Mouse (Mus musculus) lung, postnatal 0 days (tissue): Measurements from ENCODE around the gene Qsox1. TPM values are rescaled to one million over a fixed set of nuclear protein-coding genes. Genes with fewer than 3 reads are reported as not detected.

ENCODE experiments used
- ATAC-seq: fragments of 200-750 bp; cut with Nextera tagmentation; 2 replicates; pipeline ENCODE4 v1.8.0; 2017; ENCODE audit warnings: moderate library complexity
- DNase-seq: peaks from one replicate; pipeline ENCODE4 v3.0.0-alpha.2; 2016; ENCODE audit warnings: low spot score
- H3K27ac ChIP-seq: fragments of 300-500 bp; sonication (generic); 2 replicates; pipeline ENCODE4 v1.5.1; 2014; ENCODE audit warnings: antibody characterized with exemption, mild to moderate bottlenecking, low read length, mixed read lengths
- H3K27me3 ChIP-seq: fragments of 300-500 bp; sonication (generic); replicated peaks from 2 replicates; pipeline ENCODE4 v1.6.1; 2014; ENCODE audit warnings: low read length, mixed read lengths; ENCODE audit not compliant: insufficient read depth
- H3K36me3 ChIP-seq: fragments of 300-500 bp; sonication (generic); 2 replicates; pipeline ENCODE4 v1.6.1; 2014; ENCODE audit warnings: low read length, mixed read lengths; ENCODE audit not compliant: insufficient read depth
- H3K4me1 ChIP-seq: fragments of 300-500 bp; sonication (generic); 2 replicates; pipeline ENCODE4 v1.6.1; 2014; ENCODE audit warnings: antibody characterized with exemption, low read depth, low read length, mixed read lengths; ENCODE audit not compliant: insufficient read depth
- H3K4me2 ChIP-seq: fragments of 300-500 bp; sonication (generic); replicated peaks from 2 replicates; pipeline ENCODE4 v1.6.1; 2014; ENCODE audit warnings: low read depth, mild to moderate bottlenecking, low read length, moderate library complexity, mixed read lengths
- H3K4me3 ChIP-seq: fragments of 300-500 bp; sonication (generic); 2 replicates; pipeline ENCODE4 v1.5.1; 2014; ENCODE audit warnings: low read depth, low read length
- H3K9ac ChIP-seq: fragments of 300-500 bp; sonication (generic); replicated peaks from 2 replicates; pipeline ENCODE4 v1.6.1; 2014; ENCODE audit warnings: low read depth, mild to moderate bottlenecking
- H3K9me3 ChIP-seq: fragments of 300-500 bp; sonication (generic); 2 replicates; pipeline ENCODE4 v1.6.1; 2016; ENCODE audit warnings: low read length, mixed read lengths
- CTCF ChIP-seq: IDR thresholded peaks from 2 replicates; pipeline ENCODE4 v1.5.1; 2016; ENCODE audit warnings: antibody characterized with exemption, mild to moderate bottlenecking
- EP300 ChIP-seq: IDR thresholded peaks from 2 replicates; pipeline ENCODE4 v1.6.1; 2016; ENCODE audit warnings: antibody characterized with exemption, mild to moderate bottlenecking, control low read depth
- WGBS: fragments of 180-500 bp; shearing (Covaris S2); extraction: QIAGEN DNeasy Blood & Tissue Kit; methylation state at CpG from one replicate; pipeline ENCODE4 v1.1.7; 2014; 5-methylcytosine and 5-hydroxymethylcytosine counted together
- polyA plus RNA-seq: library from polyadenylated mRNA; unstranded; fragments of >200 nt; fragmentation: Nextera tagmentation; extraction: Ambion mirVana; gene quantifications from 2 replicates; pipeline ENCODE4 v1.2.1, GENCODE M21; 2015

The Qsox1 gene
- polyA plus RNA-seq, 1 experiment from 2014 or later: 62.9 TPM

GRCm38 (mm10) chr1:155833610-155834009 is 20.9 kb upstream of the Qsox1 start:
- DNase-seq (no peak), ATAC-seq (no peak)

GRCm38 (mm10) chr1:155831958-155832357 is 19.3 kb upstream of the Qsox1 start:
- no peaks in the 10 kb centered on the region for H3K27me3 ChIP-seq
- ATAC-seq (no peak), DNase-seq (no peak)
- H3K27ac ChIP-seq: no peak overlapping the region
- no peaks in the 10 kb centered on the region for H3K4me1 ChIP-seq
- no peaks in the 10 kb centered on the region for H3K36me3 ChIP-seq
- H3K9me3 ChIP-seq: no peaks in the 10 kb centered on the region
- 87% methylated on average over 3 of the region's 3 CpGs for WGBS
- no peak overlapping the region for H3K4me2 ChIP-seq
- no peak overlapping the region for H3K9ac ChIP-seq
- H3K4me3 ChIP-seq: no peak overlapping the region
- TF ChIP-seq CTCF (no peak), EP300 (no peak)

More at GRCm38 (mm10) chr1:155833610-155834009, 20.9 kb upstream of the Qsox1 start:
- H3K4me3 ChIP-seq: no peak overlapping the region
- H3K4me2 ChIP-seq: no peak overlapping the region
- no peak overlapping the region for H3K9ac ChIP-seq
- TF ChIP-seq CTCF (no peak), EP300 (no peak)
- H3K9me3 ChIP-seq: no peaks in the 10 kb centered on the region
- H3K36me3 ChIP-seq: no peaks in the 10 kb centered on the region
- H3K27ac ChIP-seq: no peak overlapping the region
- no peaks in the 10 kb centered on the region for H3K27me3 ChIP-seq
- 74% methylated on average over 9 of the region's 9 CpGs for WGBS
- H3K4me1 ChIP-seq: no peaks in the 10 kb centered on the region

DNA sequence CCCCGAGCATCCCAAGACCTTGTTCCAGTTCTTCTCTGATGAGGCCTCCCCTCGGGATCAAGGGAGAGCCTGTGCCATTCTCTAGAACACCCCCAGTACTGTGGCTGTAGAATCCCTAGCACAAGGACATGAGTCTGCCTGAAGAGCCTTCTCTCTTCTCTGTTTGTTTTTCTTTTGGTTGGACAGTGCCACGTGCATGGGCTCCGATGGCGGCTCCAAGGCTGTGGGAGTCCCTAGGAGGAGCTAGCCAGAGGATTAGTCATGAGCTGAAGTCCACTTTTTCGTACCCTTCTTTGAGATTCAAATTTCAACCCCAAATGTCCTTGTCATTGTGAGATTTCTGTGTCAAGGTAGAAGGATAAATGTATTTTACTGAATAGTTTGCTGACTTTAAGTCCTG is 18.2 kb upstream of the Qsox1 start:
- ATAC-seq (no peak), DNase-seq (no peak)
- no peaks in the 10 kb centered on the region for H3K9me3 ChIP-seq
- H3K4me2 ChIP-seq: no peak overlapping the region
- H3K4me3 ChIP-seq: no peak overlapping the region
- no peaks in the 10 kb centered on the region for H3K27me3 ChIP-seq
- TF ChIP-seq EP300: no peak
- no peak for TF ChIP-seq CTCF
- H3K27ac ChIP-seq: no peak overlapping the region
- 64% methylated on average over 6 of the region's 6 CpGs for WGBS
- H3K9ac ChIP-seq: no peak overlapping the region
- H3K36me3 ChIP-seq: no peaks in the 10 kb centered on the region
- H3K4me1 ChIP-seq: no peaks in the 10 kb centered on the region

- WGBS: 34% methylated on average over 8 of the region's 8 CpGs
- H3K9me3 ChIP-seq: no peaks in the 10 kb centered on the region
- no peaks in the 10 kb centered on the region for H3K36me3 ChIP-seq
- no peak overlapping the region for H3K27ac ChIP-seq
- no peaks in the 10 kb centered on the region for H3K4me1 ChIP-seq
- H3K4me2 ChIP-seq: no peak overlapping the region
- H3K27me3 ChIP-seq: no peaks in the 10 kb centered on the region
- DNase-seq (no peak), ATAC-seq (no peak)
- no peak overlapping the region for H3K4me3 ChIP-seq
- TF ChIP-seq EP300: no peak
- TF ChIP-seq CTCF: no peak
- no peak overlapping the region for H3K9ac ChIP-seq
Observed at GRCm38 (mm10) chr1:155827703-155828295, 15.1 kb upstream of the Qsox1 start.

GRCm38 (mm10) chr1:155826803-155827395 is 14.2 kb upstream of the Qsox1 start:
- H3K27ac ChIP-seq: no peak overlapping the region

DNA sequence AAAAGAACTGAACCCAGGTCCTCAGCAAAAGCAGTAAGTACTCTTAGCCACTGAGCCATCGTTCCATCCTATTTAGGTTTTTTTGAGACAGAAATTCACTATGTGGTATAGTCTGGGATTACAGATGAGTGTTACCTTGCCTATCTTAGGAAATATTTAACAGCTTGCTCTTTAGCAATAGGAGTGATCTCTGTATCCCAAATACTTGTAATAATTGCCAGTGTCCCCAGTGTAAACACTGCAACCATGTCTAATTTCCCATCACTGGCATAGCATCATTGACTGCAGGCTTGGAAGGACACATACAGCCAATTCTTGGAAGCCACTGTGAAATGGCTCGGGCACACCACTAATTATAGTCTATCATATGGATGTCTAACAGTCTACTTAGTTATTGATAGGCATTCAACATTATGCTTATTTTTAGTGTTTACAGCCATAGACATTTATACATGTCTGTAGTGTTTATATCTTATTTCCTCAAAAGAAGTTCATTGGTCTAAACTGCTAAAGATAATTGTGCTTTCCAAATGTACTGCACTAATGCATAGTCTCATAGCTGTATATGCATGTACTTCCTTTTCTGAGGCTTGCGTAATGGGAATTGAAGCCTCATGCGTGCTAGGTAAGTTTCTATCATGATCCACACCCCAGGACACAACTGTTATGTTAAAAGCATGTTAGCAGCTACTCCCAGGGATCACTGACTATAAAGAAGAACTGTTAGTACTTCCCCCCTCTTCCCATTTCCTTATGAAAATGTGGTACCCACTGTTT is 13.4 kb upstream of the Qsox1 start:
- Histone ChIP-seq H3K4me1 (no peaks in the 10 kb centered on the region), H3K9ac (no peak overlapping the region), H3K27ac (no peak overlapping the region), H3K4me3 (no peak overlapping the region), H3K4me2 (no peak overlapping the region), H3K36me3 (no peaks in the 10 kb centered on the region), H3K27me3 (no peaks in the 10 kb centered on the region), H3K9me3 (no peaks in the 10 kb centered on the region)
- no peak for ATAC-seq
- TF ChIP-seq CTCF (no peak), EP300 (no peak)
- WGBS: 82% methylated on average over 4 of the region's 4 CpGs
- DNase-seq: no peak

More at GRCm38 (mm10) chr1:155826803-155827395, 14.2 kb upstream of the Qsox1 start:
- H3K9ac ChIP-seq: no peak overlapping the region
- DNase-seq (no peak), ATAC-seq (no peak)
- 38% methylated on average over 5 of the region's 5 CpGs for WGBS
- H3K9me3 ChIP-seq: no peaks in the 10 kb centered on the region
- no peaks in the 10 kb centered on the region for H3K27me3 ChIP-seq
- TF ChIP-seq CTCF (no peak), EP300 (no peak)
- no peak overlapping the region for H3K4me2 ChIP-seq
- H3K4me1 ChIP-seq: no peaks in the 10 kb centered on the region
- H3K36me3 ChIP-seq: no peaks in the 10 kb centered on the region
- no peak overlapping the region for H3K4me3 ChIP-seq
